Mouse (Mus musculus) induced T-regulatory cell, adult 2 months (primary cell): Measurements from ENCODE around the gene Fam210b.
A peak's percentile ranks its signal among the peaks of the same experiment; 100 is the strongest.

Experiments
- DNase-seq: peaks from one replicate; pipeline ENCODE4 v3.0.0-alpha.2; 2012; ENCODE audit warnings: low read depth

Gene Fam210b

DNA sequence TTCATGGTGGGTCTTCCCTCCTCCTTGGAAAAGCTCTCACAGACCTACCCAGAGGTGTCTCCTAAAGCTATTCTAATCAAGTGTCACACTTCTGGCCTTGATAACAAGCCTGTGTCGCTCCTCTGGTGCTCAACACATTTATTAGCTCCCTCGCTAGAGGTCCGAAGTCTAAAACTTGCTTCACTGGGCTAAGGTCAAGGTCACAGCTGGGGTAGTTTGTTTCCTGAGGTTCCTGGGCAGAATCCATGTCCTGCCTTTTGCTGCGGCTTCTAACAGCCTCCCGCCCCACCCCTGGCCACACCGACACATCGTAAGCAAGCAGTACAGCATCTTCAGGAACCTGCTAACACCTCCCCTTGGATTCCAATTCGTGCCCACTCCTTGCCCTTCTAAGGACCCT is 5.4 kb downstream of the Fam210b start:
- no peak for DNase-seq

DNA sequence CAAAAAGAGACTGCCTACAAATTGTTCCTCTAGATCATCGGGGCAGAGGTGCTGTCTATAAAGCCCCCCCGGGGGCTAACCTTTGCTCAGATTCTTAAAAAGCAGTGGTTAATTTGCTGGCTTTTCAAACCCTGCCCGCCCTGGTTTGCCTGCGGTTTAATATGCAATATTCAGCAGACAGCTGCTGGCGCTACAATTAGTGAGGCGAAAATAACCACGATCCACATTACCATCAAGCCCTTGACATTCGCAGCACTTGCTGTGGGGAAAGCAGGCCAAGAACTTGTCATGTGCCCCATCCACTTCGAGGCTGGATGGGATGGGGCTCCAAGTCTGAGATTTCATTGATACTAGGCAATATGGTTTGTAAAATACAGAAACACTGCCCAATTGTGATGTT is 7.9 kb downstream of the Fam210b start:
- DNase-seq, result no peak

DNA sequence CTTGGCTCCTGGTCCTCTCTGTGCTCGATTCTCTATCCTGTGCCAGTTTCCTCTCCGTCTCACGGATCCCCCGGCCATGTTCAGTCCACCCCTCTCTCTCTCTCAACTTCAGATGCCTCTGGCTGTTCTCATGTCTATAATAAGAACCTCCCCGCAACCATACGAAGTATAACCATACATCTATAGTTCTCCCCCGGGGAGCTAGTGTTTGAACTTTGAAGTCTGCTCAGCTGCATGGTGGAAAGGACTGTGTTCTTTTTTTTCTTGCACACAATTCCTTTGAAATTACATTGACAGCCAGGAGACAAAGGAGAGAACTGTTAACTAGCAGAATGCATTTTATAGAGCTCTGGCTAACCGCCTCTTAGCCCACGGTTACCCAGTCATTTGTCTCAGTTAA is 9.4 kb downstream of the Fam210b start:
- no peak for DNase-seq

DNA sequence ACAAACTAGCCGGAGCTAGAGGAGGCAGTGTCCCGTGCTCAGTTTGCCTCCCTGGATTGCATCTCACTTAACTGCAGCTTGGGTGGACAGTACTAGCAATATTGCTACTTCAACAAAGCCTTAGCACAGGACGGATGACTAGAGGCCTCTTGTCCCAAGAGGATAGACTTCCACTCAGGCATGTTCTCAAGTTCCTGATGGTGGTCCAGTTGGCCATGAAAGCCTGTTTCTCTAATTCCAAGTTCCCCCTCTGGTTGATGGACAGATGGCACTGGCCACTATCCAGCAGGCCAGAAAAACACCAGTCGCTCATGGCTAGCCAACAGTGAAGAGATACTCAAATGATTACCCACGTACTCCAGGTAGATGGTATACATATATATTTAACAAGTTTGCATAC is 10.5 kb downstream of the Fam210b start:
- DNase-seq, result no peak

DNA sequence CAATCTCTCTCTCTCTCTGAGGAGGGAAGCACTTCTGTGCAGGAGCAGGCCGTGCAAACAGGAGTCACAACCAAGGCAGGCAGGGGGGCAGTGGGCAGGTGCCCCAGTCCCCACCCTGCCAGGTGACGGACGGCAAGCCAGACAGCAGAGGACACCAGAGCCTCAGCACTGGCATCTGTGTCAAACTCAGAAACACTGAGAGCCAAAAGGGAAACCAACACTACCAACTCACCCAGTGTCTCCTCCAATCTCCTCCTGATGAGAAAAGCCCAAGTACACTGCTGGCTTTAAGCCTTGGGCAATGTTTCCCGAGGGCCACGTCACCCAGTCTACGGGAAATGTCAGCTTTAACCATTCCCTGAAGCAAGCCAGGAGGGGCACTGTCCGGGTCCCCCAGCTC is 17.8 kb downstream of the Fam210b start:
- no peak for DNase-seq

DNA sequence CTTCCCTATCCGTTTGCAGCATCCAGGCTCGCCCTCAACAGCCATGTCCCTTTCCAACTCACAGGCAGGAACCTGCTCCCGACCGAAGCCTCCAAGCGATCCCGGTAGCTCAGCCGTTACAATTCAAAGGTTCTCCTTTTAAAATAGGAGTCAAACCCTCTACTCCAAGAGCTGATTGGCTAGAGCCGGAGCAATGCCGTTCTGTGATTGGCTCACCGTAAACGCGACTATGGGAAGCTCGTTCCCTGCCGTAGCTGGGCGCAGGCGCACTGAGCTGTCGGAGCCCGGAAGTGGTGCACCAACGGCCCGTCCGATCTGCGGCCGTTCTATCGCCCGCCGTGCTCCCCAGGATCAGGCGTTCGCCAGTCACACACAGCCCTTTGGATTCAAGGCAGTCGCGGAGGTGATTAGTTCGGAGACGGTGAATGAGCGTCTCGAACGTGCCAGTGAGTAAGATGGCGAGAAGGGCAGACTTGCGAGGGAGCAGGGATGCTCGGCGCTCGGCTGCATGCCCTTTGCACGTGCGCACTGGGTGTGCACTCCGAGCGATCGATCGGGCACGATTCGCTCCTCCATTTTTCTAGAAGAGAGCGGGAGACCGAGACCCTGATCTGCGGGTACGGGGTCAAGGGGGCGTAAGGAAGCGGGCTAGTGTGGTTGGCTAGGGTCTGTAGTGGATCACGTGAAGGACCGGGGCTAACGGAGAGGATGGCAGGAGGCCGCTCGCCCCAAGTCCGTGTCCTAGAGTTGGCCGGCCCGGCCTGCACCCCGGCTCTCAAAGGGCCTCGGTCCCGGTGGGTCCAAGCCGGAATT is 25.3 kb downstream of the Fam210b start, which contains the start of the genes Aurka and Cstf1:
Gene Aurka, minus strand, starts transcription at position 125 of the 813 bp plus-strand sequence.
Gene Cstf1, plus strand, starts transcription at position 271 of the 813 bp plus-strand sequence.
- DNase-seq, result peak; percentile 98

DNA sequence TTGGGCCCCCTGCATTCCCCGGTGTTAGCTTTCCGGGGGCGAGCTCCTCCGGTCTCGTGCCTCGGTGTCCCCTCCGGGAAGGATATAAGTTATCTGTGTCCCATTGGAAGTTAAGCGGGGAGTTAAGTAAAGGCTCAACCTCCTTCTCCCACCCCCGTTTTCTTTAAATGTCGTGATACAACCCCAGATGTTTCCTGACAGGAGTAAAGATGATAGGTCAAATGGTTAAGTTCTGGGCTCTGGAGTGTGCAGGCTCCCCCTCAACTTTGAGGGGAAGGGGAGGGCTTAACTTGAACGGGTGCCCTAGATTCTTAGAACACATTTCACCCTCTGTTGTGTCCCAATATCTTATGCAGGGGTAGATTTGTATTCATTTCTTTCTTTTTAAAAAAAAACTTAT is 25.9 kb downstream of the Fam210b start:
- DNase-seq, result no peak

DNA sequence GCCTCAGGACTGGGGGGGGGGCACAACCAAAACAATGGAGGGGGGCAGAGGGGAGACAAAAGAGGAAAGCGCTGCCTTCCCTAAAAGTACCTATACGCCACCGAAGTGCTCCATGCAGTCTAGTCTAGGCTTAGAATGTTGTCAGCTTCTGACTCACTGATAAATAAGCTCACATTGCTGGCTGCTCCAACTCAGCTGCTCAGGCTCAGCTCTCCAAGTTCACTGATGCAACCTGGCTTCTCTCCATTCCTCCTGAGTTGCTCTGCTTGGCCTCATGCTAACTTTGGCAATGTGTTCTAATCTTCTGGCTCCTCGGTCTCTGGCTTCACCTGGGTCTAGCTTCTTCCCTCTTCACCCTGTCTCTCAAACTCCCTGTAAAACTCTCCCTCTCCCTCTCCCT is 31.2 kb downstream of the Fam210b start:
- no peak for DNase-seq

DNA sequence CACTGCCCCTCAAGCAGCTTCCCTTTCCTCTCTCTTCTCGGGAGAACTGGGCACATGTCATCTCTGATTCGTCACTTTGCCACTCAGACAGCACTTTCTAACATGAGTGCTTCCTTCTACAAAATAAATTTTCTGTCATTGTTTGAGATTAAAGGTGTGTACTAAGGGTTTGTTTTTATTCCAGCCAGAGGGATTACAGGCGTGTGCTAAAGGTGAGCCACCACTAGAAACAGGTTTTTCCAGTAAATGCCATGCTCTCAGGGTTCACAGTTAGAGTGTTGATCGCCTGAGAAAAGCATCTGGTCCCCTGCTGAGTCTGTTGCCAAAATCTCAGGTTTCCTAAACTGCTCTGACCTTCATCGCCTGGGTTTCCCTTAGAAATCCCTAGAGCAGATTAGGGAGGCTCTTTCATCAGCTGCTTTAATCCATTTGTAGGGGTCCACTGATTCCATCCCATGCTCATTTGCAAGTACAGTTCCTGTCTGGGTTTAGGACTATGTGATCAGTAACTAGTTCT is 31.7 kb downstream of the Fam210b start:
- DNase-seq, result no peak

DNA sequence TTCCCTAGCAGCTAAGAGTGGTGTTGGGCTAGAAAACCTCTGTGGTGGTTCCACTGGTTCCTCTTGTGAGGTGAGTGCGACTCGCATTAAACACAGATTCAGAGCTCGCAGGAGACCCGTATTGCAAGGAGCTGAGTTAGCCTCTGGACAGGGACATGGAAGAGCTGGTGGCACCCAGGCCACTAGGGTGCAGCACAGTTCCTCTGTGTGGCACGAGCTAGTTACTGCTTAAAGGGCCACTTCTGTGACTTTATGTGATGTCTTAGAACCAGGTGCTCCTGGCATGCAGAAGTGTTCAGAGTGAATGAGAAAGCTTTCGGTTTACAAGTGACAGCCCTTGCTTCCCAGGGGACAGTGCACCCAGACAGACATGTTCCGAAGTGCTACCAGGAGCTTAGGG is 33.0 kb downstream of the Fam210b start:
- DNase-seq, result peak; percentile 83

DNA sequence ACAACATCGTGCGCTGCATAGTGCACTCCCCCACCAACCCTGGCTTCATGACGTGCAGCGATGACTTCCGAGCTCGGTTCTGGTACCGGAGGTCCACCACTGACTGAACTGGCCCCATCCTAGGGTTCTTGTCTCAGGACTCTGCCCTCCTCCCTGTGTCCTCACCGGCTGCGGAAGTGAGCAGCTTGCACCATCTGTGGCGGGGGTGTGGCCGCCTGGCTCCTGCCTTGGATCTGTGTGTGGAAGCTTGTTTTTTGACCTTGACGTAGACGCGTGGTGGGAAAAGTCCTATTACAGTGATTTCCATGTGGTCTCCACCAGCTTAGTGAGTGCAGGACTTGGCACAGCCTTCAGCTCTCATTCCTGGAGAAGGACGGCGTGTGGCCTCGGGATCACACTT is 35.1 kb downstream of the Fam210b start:
- no peak for DNase-seq

DNA sequence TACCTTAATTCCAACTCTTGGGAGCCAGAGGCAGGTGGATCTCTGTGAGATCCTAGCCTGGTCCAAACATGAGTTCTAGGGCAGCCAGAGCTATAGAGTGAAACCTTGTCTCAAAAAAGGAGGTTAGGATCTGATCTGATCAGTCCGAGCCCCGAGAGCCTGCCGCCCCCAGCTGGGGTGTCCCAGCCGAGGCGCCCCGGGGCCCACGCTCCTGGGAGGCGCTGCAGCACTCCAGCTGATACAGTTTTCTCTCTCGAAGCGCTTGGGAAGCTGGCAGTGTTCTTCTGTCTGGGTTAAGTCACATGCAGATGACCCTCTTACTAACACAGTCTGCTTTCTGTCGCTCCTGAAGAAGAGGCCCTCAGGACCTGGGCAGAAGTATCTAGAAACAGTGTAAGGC is 36.0 kb downstream of the Fam210b start:
- DNase-seq, result no peak

DNA sequence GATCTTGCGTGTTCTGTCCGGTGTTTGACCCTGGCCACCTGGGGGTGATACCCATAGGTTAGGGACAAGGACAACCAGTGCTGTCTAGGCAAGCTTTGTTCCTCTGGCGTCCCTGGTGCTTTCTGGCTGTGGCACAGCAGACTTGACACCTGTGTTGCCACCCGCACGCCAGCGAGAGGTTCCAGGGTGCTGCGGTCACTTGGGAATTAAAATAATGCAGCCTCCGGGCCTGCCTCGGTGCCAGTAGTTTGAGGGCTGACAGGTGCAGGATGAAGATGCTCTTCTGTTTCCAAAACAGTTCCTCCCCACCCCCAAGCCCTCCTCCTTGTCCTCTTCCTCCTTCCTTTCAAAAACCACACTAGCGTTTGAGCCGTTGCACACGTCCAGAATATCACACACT is 36.5 kb downstream of the Fam210b start:
- no peak for DNase-seq

DNA sequence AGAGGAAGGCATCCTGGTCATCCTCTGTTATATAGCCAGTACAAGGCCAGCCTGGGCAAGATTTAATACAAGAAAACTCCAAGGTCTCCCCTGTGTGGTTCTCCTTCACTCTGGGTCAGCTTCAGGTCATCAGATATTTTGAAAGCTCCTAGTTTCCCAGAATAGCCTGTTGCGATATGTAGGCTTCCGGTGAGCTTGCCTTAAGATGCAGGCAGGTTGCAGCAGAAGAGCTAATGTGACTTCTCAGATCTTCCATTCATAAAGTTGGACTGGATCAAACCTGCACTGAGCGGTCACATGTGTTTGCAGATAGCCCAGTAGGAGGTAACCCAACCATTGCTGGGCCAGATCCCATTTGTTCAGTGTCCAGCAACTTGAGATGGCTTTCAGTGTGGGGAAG is 39.4 kb downstream of the Fam210b start:
- no peak for DNase-seq

DNA sequence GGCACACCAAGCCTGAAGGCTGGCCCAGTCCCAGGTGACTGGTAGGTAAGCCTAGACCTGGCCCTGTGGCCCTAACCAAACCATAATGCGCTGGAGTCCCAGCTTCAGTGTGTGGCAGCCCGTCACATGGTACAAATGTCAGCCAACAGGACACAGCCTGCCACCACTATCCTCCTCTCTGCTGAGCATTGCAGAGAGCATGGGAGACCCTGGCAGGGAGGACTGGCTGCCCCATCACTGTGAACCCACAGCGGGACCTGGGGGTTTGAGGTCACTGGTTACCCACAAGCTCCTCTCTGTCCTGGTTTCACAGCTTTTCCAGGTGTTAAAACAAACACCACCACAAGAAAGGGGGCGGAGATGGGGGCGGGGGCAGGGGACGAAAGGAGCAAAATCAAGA is 45.0 kb downstream of the Fam210b start:
- peak; percentile 70 for DNase-seq

DNA sequence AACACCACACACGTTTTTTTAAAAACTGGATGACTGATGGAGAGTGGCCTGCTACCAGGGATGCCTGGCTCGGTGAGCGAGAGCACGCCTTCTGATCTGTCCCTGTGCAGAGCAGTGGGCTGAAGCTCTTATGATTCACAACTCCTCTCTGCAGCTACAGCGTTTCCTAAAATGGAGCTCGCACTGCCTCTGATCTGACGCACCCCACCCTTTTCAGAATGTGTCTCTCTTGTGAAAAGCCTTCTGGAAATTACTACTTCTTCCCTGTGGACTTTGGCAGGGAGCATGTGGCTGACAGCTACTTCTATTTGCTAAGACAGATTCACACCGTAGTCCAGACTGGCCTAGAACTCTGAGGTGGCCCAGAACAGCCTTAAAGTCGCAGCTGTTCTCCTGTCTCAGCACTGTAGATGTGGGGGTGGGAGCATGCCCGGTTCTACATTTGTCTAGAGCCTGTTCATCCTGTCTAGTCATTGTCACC is 46.7 kb downstream of the Fam210b start:
- peak; percentile 54 for DNase-seq

DNA sequence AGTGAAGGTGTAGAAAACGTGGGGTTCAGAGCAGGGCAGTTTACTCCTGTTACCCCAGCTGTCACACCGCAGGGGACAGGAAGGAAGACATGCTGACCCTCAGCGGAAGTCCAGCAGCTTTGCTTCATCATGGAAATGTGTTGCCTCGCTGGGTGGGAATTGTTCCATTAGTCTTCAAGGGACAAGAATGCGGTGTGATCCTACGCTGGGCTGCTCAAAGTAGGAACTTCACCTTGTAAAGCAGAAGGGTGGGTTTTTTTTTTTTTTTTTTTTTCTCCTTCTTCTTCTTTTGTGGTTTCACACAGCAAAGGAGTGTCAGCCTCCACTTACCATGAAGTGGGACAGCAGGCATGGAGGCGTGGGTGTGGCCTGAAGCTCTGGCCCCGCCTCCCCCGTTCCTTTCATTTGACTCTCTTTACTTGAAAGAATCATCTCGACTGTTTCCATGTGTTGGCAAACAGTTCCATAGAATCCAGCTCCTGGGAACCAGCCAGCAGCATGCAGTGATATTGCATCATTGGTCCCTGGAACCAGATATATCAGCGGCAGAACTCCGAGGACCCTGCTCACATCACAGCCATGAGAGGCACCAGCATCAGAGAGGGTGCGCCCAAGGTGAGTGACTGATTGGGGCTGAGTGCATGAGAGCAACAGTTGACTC is 48.2 kb downstream of the Fam210b start, which contains the start of gene Cass4:
Gene Cass4, plus strand, starts transcription at position 404 of the 661 bp plus-strand sequence.
- DNase-seq, result peak; percentile 88

DNA sequence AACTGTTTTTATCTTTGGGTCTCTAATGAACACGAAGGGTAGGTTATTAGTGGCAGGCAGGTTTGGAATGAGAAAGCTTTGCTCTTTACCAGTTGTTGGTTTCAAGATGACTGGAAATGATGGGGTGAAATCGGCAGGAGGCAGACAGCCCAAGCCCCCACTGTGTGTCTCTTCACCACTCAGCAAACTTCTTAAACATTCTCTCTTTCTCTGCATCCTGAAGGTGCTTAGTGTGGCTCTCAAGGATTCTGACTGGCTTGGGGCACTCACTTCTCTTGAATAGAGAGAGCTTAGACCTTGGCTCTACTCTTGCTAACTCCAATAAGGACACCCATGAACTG is 48.7 kb downstream of the Fam210b start:
- DNase-seq, result no peak

DNA sequence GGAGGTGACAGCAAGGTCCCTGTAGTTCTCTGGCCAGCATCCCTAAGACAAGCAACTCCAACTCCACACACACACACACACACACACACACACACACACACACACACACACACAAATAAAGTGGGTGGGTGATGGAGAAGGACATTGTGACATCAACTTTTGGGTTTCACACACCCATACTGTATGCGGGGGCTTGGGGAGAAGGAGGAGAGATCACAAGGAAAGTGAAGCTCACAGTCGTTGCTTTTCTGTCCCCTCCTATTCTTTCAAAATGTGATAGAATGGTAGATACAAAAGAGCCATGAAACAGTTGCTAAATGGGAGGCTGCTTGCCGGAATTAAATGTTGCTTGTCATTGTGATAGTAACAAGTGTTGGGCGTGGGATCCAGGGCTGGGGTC is 49.3 kb downstream of the Fam210b start:
- DNase-seq, result peak; percentile 53

DNA sequence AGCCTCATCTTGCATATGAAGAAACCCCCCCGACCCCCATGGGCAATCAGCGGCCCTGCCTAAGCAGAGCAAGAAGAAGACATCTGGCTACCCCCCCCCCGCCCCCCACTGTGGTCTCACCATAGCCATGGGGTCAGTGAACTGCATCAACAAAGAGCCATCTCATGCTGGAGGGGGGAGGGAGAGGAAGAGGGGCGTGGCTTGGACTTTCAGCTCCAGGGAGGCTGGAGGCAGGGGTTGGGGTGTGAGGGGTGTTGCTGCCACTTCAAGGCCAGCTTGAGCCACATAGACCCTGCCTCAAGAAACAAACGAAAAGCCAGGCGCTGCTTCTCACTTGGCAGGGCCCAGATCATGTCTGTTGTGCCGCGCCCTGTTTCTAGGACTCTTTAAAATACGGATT is 50.6 kb downstream of the Fam210b start:
- DNase-seq, result no peak

DNA sequence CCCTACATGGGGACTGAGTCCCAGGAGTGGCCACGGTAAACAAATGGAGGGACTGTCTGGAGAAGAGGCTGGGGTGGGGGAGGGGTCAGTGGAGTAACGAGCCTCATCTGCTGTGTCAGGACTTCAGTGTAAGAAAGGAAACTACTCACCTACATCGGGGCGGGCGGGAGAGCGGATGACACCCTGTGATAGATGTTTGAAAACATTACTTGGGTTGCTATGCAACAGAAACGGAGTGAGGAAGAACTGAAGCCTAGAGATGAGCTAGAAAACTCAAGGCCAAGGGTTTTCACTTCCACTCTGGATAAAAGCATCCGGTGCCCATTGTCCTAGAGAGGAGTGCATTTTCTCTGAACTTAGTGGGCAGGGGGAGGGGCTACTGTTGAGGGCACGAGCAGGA is 54.5 kb downstream of the Fam210b start:
- DNase-seq, result peak; percentile 97

DNA sequence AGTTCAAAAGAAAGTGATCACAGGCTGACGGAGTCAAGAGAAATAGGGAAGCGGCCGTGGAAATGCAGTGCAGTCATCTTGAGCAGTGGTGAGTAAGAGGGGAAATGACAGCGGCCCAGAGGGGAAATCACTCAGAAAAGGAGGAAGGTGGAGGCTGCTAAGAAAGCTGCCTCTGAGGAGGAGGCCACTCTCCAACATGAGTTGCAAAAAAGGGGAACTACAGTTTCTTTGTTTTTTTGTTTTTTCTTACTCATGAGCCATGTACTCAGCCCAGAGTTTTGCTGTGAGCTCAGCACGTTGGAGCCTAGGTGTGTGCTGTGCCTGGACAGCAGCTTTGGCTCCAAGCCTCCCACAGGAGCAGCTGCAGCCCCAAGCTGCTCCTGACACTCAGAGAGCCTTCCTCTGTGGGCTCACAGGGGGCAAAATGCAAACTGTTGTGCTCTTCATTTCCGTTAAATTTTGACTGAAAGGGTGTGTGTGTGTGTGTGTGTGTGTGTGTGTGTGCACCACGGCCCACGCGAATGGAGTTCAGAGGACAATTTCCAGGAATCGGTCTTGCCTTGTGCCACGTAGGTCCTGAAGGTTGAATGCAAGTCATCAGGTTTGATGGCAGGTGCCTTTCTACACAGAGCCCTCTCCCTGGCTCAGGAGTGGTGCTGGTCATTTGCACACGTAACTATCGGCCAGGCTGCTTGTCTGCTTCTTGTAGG is 55.9 kb downstream of the Fam210b start:
- peak; percentile 93 for DNase-seq

DNA sequence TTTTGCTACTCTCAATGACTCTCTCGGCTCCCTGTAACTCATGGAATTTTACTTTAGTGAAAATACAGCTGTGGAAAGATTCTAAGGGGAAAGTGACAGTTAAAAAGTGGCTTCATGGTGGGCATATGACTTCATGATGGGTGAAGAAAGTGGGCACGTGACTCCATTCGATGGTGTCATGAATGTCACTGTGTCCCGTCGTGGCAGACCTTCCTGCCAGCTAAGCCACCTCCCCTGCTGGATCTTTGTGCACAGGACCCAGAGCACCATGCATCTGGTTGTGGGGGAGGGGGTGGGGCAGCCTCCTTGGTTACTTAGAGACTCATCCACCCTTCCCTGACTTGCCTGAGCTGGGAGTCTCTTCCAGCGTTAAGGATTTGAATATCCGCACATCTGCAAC is 58.9 kb downstream of the Fam210b start:
- DNase-seq, result peak; percentile 23
